Mouse (Mus musculus) limb, embryonic 14.5 days (tissue): Measurements from ENCODE around the gene Slc35g1. TPM values are rescaled to one million over a fixed set of nuclear protein-coding genes. Genes with fewer than 3 reads are reported as not detected.

ENCODE experiments used
- ATAC-seq: fragments of 200-750 bp; cut with Nextera tagmentation; 2 replicates; pipeline ENCODE4 v1.8.0; 2017; ENCODE audit warnings: low read depth, moderate number of reproducible peaks, moderate TSS enrichment; ENCODE audit not compliant: low FRiP score
- DNase-seq: peaks from one replicate; pipeline ENCODE4 v3.0.0-alpha.2; 2015; ENCODE audit warnings: low spot score
- H3K27ac ChIP-seq: fragments of 300-500 bp; sonication (generic); replicated peaks from 2 replicates; pipeline ENCODE4 v1.5.1; 2014; ENCODE audit warnings: low read depth, mild to moderate bottlenecking, low read length, moderate library complexity, mixed read lengths
- H3K27me3 ChIP-seq: fragments of 300-500 bp; sonication (generic); 2 replicates; pipeline ENCODE4 v1.6.1; 2014; ENCODE audit warnings: low read length, mixed read lengths; ENCODE audit not compliant: control insufficient read depth, insufficient read depth
- H3K36me3 ChIP-seq: fragments of 300-500 bp; sonication (generic); 2 replicates; pipeline ENCODE4 v1.6.1; 2014; ENCODE audit warnings: mild to moderate bottlenecking, low read length, moderate library complexity, mixed read lengths; ENCODE audit not compliant: control insufficient read depth, insufficient read depth
- H3K4me1 ChIP-seq: fragments of 300-500 bp; sonication (generic); 2 replicates; pipeline ENCODE4 v1.6.1; 2014; ENCODE audit warnings: antibody characterized with exemption, low read length, mixed read lengths; ENCODE audit not compliant: control insufficient read depth, insufficient read depth
- H3K4me2 ChIP-seq: fragments of 300-500 bp; sonication (generic); replicated peaks from 2 replicates; pipeline ENCODE4 v1.6.1; 2014; ENCODE audit warnings: low read depth, mild to moderate bottlenecking, low read length, moderate library complexity; ENCODE audit not compliant: severe bottlenecking
- H3K4me3 ChIP-seq: fragments of 300-500 bp; sonication (generic); replicated peaks from 2 replicates; pipeline ENCODE4 v1.5.1; 2014; ENCODE audit warnings: low read length
- H3K9ac ChIP-seq: fragments of 300-500 bp; sonication (generic); 2 replicates; pipeline ENCODE4 v1.6.1; 2014; ENCODE audit warnings: mild to moderate bottlenecking, low read depth, low read length, moderate library complexity; ENCODE audit not compliant: severe bottlenecking
- H3K9me3 ChIP-seq: fragments of 300-500 bp; sonication (generic); 2 replicates; pipeline ENCODE4 v1.6.1; 2016; ENCODE audit warnings: low read length; ENCODE audit not compliant: control insufficient read depth
- POLR2A ChIP-seq: fragments of 200-500 bp; IDR thresholded peaks from 2 replicates; pipeline ENCODE4 v1.8.0; 2012; ENCODE audit warnings: inconsistent platforms, mild to moderate bottlenecking, moderate library complexity, borderline replicate concordance; ENCODE audit not compliant: insufficient read depth, insufficient read length; ENCODE audit errors: extremely low read depth
- WGBS: fragments of 180-500 bp; shearing (Covaris S2); extraction: QIAGEN DNeasy Blood & Tissue Kit; methylation state at CpG from one replicate; pipeline ENCODE4 v1.1.7; 2014; 5-methylcytosine and 5-hydroxymethylcytosine counted together
- polyA plus RNA-seq, 2 experiments: library from polyadenylated mRNA; depleted of rRNA in 1 of 2; stranded (reverse) in 1 of 2; unstranded in 1 of 2; fragments of >200 nt; fragmentation: Nextera tagmentation in 1 of 2; extraction: Ambion mirVana in 1 of 2; gene quantifications; 2 replicates each; pipeline versions ENCODE4 v1.2.1 to v1.2.3; 2012 to 2014

Slc35g1 gene
- polyA plus RNA-seq, 2 experiments: 3.1 to 3.8 TPM

- H3K4me1 ChIP-seq: no peaks in the 10 kb centered on the region
- no peak overlapping the region for H3K27ac ChIP-seq
- no peaks in the 10 kb centered on the region for H3K9me3 ChIP-seq
- H3K4me3 ChIP-seq: no peak overlapping the region
- no peaks in the 10 kb centered on the region for H3K27me3 ChIP-seq
- no peak overlapping the region for H3K4me2 ChIP-seq
- H3K36me3 ChIP-seq: no peaks in the 10 kb centered on the region
- TF ChIP-seq POLR2A: no peak
- DNase-seq: peak; percentile 49
- ATAC-seq: no peak
- no peak overlapping the region for H3K9ac ChIP-seq
- WGBS: 41% methylated on average over 7 of the region's 7 CpGs
Observed at GRCm38 (mm10) chr19:38423884-38424283, 28.1 kb downstream of the Slc35g1 start.

- no peak for DNase-seq
- Histone ChIP-seq H3K4me3 (no peak overlapping the region), H3K27me3 (no peaks in the 10 kb centered on the region), H3K9me3 (no peaks in the 10 kb centered on the region), H3K36me3 (no peaks in the 10 kb centered on the region), H3K27ac (no peak overlapping the region), H3K4me2 (no peak overlapping the region), H3K9ac (no peak overlapping the region), H3K4me1 (no peaks in the 10 kb centered on the region)
- no peak for TF ChIP-seq POLR2A
- WGBS: 53% methylated on average over 6 of the region's 7 CpGs
- ATAC-seq: no peak
Observed at GRCm38 (mm10) chr19:38424581-38424980, 28.8 kb downstream of the Slc35g1 start.

DNA sequence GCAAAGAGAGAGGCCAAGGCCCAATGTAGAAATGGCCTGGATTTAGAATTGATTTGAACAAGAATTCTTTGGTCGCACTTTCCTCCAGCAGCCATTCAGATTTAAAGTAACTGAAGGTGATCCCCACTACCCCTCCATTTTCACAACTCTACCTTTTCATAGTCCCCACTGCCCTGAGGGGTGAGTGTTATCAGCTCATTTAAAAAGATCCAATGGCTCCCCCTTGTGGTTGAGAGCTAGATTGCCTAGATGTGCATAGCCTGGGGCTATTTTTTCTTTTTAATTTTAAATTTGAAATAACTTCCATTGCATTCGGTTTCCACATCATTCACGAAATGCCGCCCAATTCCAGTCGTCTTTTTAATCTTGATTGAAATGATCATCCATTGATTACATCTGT is 33.5 kb downstream of the Slc35g1 start:
- 51% methylated on average over 5 of the region's 5 CpGs for WGBS

DNA sequence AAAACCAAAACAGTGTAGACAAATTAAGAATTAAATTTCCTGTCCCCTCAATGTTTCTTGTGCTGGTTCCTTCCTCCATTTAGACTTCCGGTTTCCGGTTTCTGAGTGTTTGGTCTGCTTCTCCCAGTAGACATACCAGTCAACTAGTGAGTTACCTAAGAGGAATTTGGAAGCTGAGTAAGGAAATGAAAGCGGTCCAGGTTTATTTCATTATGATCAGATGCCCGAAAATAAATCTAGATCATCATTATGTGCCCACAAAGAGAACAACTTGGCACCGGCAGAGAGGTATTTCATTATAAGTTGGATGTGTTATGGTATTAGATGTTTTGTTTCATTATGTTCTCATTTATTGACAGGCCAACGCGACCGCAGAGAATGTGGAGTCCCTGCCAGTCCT is 34.7 kb downstream of the Slc35g1 start:
- Histone ChIP-seq H3K36me3 (no peaks in the 10 kb centered on the region), H3K27me3 (no peaks in the 10 kb centered on the region), H3K27ac (no peak overlapping the region), H3K4me2 (no peak overlapping the region), H3K4me1 (no peaks in the 10 kb centered on the region), H3K9me3 (no peaks in the 10 kb centered on the region), H3K9ac (no peak overlapping the region), H3K4me3 (no peak overlapping the region)
- WGBS: 80% methylated on average over 8 of the region's 8 CpGs
- DNase-seq (no peak), ATAC-seq (no peak)
- no peak for TF ChIP-seq POLR2A

More for the DNA sequence above, 33.5 kb downstream of the Slc35g1 start:
- ATAC-seq (no peak), DNase-seq (peak; percentile 12)
- no peaks in the 10 kb centered on the region for H3K27me3 ChIP-seq
- no peak overlapping the region for H3K4me2 ChIP-seq
- no peak for TF ChIP-seq POLR2A
- no peak overlapping the region for H3K27ac ChIP-seq
- H3K9me3 ChIP-seq: no peaks in the 10 kb centered on the region
- H3K4me1 ChIP-seq: no peaks in the 10 kb centered on the region
- no peaks in the 10 kb centered on the region for H3K36me3 ChIP-seq
- no peak overlapping the region for H3K4me3 ChIP-seq
- no peak overlapping the region for H3K9ac ChIP-seq

GRCm38 (mm10) chr19:38431326-38431725 is 35.5 kb downstream of the Slc35g1 start:
- no peak overlapping the region for H3K9ac ChIP-seq
- no peaks in the 10 kb centered on the region for H3K27me3 ChIP-seq
- WGBS: 70% methylated on average over 7 of the region's 7 CpGs
- H3K36me3 ChIP-seq: no peaks in the 10 kb centered on the region
- H3K4me3 ChIP-seq: no peak overlapping the region
- H3K9me3 ChIP-seq: peaks cover 5% of the 10 kb centered on the region; the same call in 1 of the 2 replicates
- H3K27ac ChIP-seq: no peak overlapping the region
- ATAC-seq: no peak
- no peak for TF ChIP-seq POLR2A
- no peaks in the 10 kb centered on the region for H3K4me1 ChIP-seq
- H3K4me2 ChIP-seq: no peak overlapping the region
- DNase-seq: no peak

- ATAC-seq (no peak), DNase-seq (no peak)
- H3K4me1 ChIP-seq: no peaks in the 10 kb centered on the region
- H3K27me3 ChIP-seq: no peaks in the 10 kb centered on the region
- H3K4me2 ChIP-seq: no peak overlapping the region
- WGBS: 74% methylated on average over 3 of the region's 3 CpGs
- H3K36me3 ChIP-seq: no peaks in the 10 kb centered on the region
- H3K27ac ChIP-seq: no peak overlapping the region
- no peak overlapping the region for H3K9ac ChIP-seq
- no peak for TF ChIP-seq POLR2A
- H3K9me3 ChIP-seq: peaks cover 5% of the 10 kb centered on the region; the same call in 1 of the 2 replicates
- H3K4me3 ChIP-seq: no peak overlapping the region
Observed at GRCm38 (mm10) chr19:38432021-38432420, 36.2 kb downstream of the Slc35g1 start.
